Mouse (Mus musculus): ENCODE measurements around the gene 1700013G24Rik. TPM values are rescaled to one million over a fixed set of nuclear protein-coding genes. Genes with fewer than 3 reads are reported as not detected.

1700013G24Rik gene
- polyA plus RNA-seq, 1 experiment, result not detected

- peaks cover 11% of the 10 kb centered on the region for H3K4me1 ChIP-seq (ENCODE audit: control insufficient read depth)
- no peak for TF ChIP-seq GATA1 (IDR thresholded peaks at IDR 0.05; ENCODE audit: low read length)
- no peak for TF ChIP-seq TAL1 (IDR thresholded peaks at IDR 0.05; ENCODE audit: low read length)
- no peaks in the 10 kb centered on the region; the same call in 1 of the 2 replicates for H3K27me3 ChIP-seq (ENCODE audit: control insufficient read depth)
- H3K4me3 ChIP-seq (replicated peaks), result no peak overlapping the region
- no peaks in the 10 kb centered on the region for H3K36me3 ChIP-seq (ENCODE audit: control insufficient read depth)
- H3K9me3 ChIP-seq (ENCODE audit: control insufficient read depth, low read length), result no peaks in the 10 kb centered on the region
These were observed 24.5 kb downstream of the 1700013G24Rik start for GRCm38 (mm10) chr4:137477611-137478010.

DNA sequence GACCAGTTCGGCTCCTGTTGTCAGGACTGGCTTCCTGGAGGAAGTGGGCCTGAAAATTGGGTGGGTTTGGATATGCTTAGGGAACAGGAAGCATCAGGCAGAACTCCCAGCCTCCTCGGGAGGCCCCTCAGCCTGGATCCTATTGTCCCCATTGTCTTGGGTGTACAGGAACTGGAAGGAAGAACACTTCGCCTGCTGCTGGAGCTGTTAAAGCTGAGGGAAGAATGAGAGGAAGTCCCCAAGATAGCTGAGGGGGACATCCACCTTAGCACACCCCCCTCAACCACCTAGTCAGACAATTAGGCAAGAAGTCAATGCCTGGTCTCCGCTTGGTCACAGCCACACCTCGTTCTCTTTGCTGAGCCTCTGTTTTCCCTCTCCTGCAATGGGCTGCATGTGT, 25.2 kb downstream of the 1700013G24Rik start:
- Histone ChIP-seq H3K4me1 (ENCODE audit: control insufficient read depth) (peaks cover 11% of the 10 kb centered on the region), H3K36me3 (ENCODE audit: control insufficient read depth) (no peaks in the 10 kb centered on the region), H3K4me3 (replicated peaks) (no peak overlapping the region), H3K27me3 (ENCODE audit: control insufficient read depth) (no peaks in the 10 kb centered on the region; the same call in 1 of the 2 replicates), H3K9me3 (ENCODE audit: control insufficient read depth, low read length) (no peaks in the 10 kb centered on the region)
- TF ChIP-seq TAL1 (IDR thresholded peaks at IDR 0.05; ENCODE audit: low read length) (no peak), GATA1 (IDR thresholded peaks at IDR 0.05; ENCODE audit: low read length) (no peak)

DNA sequence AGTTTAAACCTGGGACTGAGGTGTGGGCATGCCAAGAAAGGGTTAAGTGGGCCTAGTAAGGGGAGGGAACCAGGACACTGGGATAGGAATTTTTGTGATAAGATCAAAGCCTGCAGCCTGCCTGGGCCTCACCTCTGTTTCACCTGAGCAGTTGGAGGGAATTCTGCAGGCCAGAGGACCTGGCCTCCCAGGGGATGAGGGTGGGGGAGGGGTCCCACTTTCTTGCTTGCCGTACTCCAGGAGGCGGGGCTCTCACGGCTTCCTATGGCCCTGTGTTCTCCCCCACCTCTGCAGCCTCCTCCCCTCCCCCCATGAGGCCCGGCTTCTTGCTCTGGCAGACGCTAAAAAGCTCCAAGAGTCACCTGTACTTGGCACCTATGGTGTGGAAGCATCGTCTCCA, 26.7 kb downstream of the 1700013G24Rik start:
- no peaks in the 10 kb centered on the region; the same call in 1 of the 2 replicates for H3K27me3 ChIP-seq (ENCODE audit: control insufficient read depth)
- H3K9me3 ChIP-seq (ENCODE audit: control insufficient read depth, low read length), result no peaks in the 10 kb centered on the region
- TF ChIP-seq TAL1 (IDR thresholded peaks at IDR 0.05; ENCODE audit: low read length) (no peak), GATA1 (IDR thresholded peaks at IDR 0.05; ENCODE audit: low read length) (no peak)
- H3K4me3 ChIP-seq (replicated peaks), result no peak overlapping the region
- no peaks in the 10 kb centered on the region for H3K36me3 ChIP-seq (ENCODE audit: control insufficient read depth)
- H3K4me1 ChIP-seq (ENCODE audit: control insufficient read depth), result peaks cover 24% of the 10 kb centered on the region

DNA sequence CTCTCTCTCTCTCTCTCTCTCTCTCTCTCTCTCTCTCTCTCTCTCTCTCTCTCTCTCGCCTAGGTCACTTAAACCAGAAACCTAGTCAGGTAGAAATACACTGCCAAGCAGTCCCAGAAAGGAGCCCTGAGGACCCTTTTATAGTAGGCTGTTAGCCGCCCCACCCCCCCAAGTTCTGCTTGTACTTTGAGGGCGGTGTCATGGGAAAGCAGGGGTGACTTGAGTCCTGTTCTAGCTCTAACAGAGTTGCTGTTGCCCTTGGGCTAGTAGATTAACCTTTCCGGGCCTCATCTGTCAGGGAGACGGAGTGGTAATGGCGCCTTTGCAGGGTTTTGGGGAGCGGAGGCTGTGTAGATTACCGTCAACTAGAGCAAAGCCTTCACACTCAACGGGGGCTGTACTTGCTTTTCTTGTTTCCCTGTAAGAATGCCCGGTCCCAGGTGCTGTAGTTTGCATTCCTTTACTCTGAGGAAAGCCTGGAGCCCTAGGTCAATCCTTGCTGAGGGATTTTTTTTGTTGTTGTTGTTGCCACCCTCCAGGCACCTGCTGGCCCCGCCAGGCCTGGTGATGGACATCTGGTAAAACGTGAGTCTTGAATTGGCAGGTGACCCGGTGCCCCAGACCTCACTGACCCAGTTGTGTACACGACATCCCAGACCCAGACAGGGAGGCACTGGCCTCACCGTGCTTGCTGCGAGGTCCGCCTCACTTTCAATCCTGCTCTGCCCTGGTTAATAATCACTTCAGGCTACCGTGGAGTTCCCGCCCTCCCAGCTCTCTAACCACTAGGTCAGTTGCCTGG, 27.3 kb downstream of the 1700013G24Rik start:
- Histone ChIP-seq H3K4me1 (ENCODE audit: control insufficient read depth) (peaks cover 25% of the 10 kb centered on the region), H3K27me3 (ENCODE audit: control insufficient read depth) (no peaks in the 10 kb centered on the region; the same call in 1 of the 2 replicates), H3K4me3 (replicated peaks) (no peak overlapping the region), H3K9me3 (ENCODE audit: control insufficient read depth, low read length) (no peaks in the 10 kb centered on the region), H3K36me3 (ENCODE audit: control insufficient read depth) (no peaks in the 10 kb centered on the region)
- TF ChIP-seq GATA1 (IDR thresholded peaks at IDR 0.05; ENCODE audit: low read length) (no peak), TAL1 (IDR thresholded peaks at IDR 0.05; ENCODE audit: low read length) (no peak)

DNA sequence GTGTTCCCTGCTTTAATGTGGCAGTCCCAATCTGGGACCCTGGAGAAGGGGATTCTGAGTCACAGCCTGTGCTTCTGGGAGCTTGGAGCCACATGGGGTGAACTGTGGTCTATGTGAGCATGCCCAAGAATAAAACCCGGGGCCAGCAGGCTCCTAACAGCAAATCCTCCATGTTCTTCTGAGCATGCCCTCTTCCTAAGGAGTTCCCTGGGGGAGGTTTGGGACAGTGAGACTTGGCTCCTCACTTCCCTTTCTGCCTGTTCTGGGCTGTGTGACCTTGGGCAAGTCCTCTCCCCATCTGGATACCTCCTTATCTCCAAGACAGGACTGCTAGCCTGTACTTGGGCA, 27.9 kb downstream of the 1700013G24Rik start:
- TF ChIP-seq GATA1 (IDR thresholded peaks at IDR 0.05; ENCODE audit: low read length) (no peak), TAL1 (IDR thresholded peaks at IDR 0.05; ENCODE audit: low read length) (no peak)
- Histone ChIP-seq H3K4me3 (replicated peaks) (no peak overlapping the region), H3K4me1 (ENCODE audit: control insufficient read depth) (peaks cover 26% of the 10 kb centered on the region)

DNA sequence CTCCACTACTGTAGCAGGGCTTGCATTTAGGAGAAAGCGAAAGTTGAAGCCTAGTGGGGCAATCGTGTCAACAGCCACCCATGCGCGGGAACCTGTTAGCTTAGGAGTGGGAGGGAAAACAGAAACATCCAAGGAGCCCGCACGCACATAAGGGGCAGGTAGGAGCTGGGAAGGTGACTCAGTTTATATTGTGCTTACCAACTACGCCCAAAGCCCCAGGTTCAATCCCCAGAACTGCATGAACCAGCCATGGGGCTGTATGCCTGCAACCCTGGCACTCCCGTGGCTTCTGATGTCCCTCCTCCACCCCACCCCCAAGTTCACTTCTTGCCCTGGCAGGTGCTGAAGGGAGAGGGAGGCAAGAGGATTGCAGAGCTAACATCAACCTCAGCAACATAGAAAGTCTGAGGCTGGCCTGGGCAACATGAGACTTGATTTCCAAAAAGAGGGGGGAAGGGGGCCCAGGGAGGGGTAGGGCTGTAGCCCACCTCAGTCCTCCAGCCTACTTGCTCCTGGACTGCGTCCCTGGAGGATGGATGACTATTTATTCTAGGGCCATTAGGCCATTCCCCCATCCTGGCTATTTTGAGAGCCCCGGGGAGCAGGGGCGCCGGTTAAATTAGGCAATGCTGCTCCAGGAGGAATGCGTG, 28.4 kb downstream of the 1700013G24Rik start:
- H3K4me1 ChIP-seq (ENCODE audit: control insufficient read depth), result peaks cover 28% of the 10 kb centered on the region
- no peaks in the 10 kb centered on the region; the same call in 1 of the 2 replicates for H3K27me3 ChIP-seq (ENCODE audit: control insufficient read depth)
- H3K36me3 ChIP-seq (ENCODE audit: control insufficient read depth), result no peaks in the 10 kb centered on the region

More for the DNA sequence above, 27.9 kb downstream of the 1700013G24Rik start:
- no peaks in the 10 kb centered on the region for H3K9me3 ChIP-seq (ENCODE audit: control insufficient read depth, low read length)
- no peaks in the 10 kb centered on the region; the same call in 1 of the 2 replicates for H3K27me3 ChIP-seq (ENCODE audit: control insufficient read depth)
- H3K36me3 ChIP-seq (ENCODE audit: control insufficient read depth), result no peaks in the 10 kb centered on the region

GRCm38 (mm10) chr4:137483871-137484270, 30.8 kb downstream of the 1700013G24Rik start:
- TF ChIP-seq TAL1 (IDR thresholded peaks at IDR 0.05; ENCODE audit: low read length), result no peak
- TF ChIP-seq GATA1 (IDR thresholded peaks at IDR 0.05; ENCODE audit: low read length), result no peak
- no peaks in the 10 kb centered on the region for H3K9me3 ChIP-seq (ENCODE audit: control insufficient read depth, low read length)
- H3K4me1 ChIP-seq (ENCODE audit: control insufficient read depth), result peaks cover 34% of the 10 kb centered on the region

More for the DNA sequence above, 28.4 kb downstream of the 1700013G24Rik start:
- TF ChIP-seq TAL1 (IDR thresholded peaks at IDR 0.05; ENCODE audit: low read length) (no peak), GATA1 (IDR thresholded peaks at IDR 0.05; ENCODE audit: low read length) (no peak)
- Histone ChIP-seq H3K9me3 (ENCODE audit: control insufficient read depth, low read length) (no peaks in the 10 kb centered on the region), H3K4me3 (replicated peaks) (no peak overlapping the region)

DNA sequence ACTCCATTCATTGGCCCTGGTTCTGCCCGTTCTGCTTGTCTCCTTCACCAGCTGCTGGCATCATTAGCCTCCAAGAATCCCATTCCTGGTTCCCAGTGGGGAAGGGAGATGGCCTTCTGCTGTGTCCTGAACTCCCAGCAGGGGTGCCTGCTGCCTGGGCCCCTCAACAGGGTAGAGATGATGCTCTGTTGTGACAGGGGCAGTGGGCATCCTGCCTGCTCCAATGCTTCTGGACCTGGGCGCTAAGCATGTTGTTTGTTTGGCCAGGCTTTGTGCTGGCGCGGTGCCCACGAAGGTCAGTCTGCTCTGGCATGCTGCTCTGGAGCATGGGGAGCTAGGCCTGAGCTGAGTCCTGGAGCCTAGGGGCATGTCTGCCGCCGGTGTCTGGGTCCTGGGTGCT, 31.5 kb downstream of the 1700013G24Rik start:
- Histone ChIP-seq H3K9me3 (ENCODE audit: control insufficient read depth, low read length) (no peaks in the 10 kb centered on the region), H3K27me3 (ENCODE audit: control insufficient read depth) (no peaks in the 10 kb centered on the region), H3K36me3 (ENCODE audit: control insufficient read depth) (no peaks in the 10 kb centered on the region), H3K4me1 (ENCODE audit: control insufficient read depth) (peaks cover 37% of the 10 kb centered on the region), H3K4me3 (replicated peaks) (no peak overlapping the region)
- TF ChIP-seq GATA1 (IDR thresholded peaks at IDR 0.05; ENCODE audit: low read length) (no peak), TAL1 (IDR thresholded peaks at IDR 0.05; ENCODE audit: low read length) (no peak)

More at GRCm38 (mm10) chr4:137483871-137484270, 30.8 kb downstream of the 1700013G24Rik start:
- H3K4me3 ChIP-seq (replicated peaks), result no peak overlapping the region
- H3K36me3 ChIP-seq (ENCODE audit: control insufficient read depth), result no peaks in the 10 kb centered on the region
- no peaks in the 10 kb centered on the region for H3K27me3 ChIP-seq (ENCODE audit: control insufficient read depth)

GRCm38 (mm10) chr4:137485258-137485960, 32.3 kb downstream of the 1700013G24Rik start:
- TF ChIP-seq TAL1 (IDR thresholded peaks at IDR 0.05; ENCODE audit: low read length) (no peak), GATA1 (IDR thresholded peaks at IDR 0.05; ENCODE audit: low read length) (no peak)
- peaks cover 37% of the 10 kb centered on the region for H3K4me1 ChIP-seq (ENCODE audit: control insufficient read depth)
- H3K36me3 ChIP-seq (ENCODE audit: control insufficient read depth), result no peaks in the 10 kb centered on the region
- no peaks in the 10 kb centered on the region for H3K27me3 ChIP-seq (ENCODE audit: control insufficient read depth)
- no peaks in the 10 kb centered on the region for H3K9me3 ChIP-seq (ENCODE audit: control insufficient read depth, low read length)
- H3K4me3 ChIP-seq (replicated peaks), result no peak overlapping the region

Data from erythroblast, embryonic 14.5 days (primary cell).